Mouse (Mus musculus) kidney, postnatal 0 days (tissue): ENCODE measurements around the gene Tap2. TPM values are rescaled to one million over a fixed set of nuclear protein-coding genes. Genes with fewer than 3 reads are reported as not detected.

Source experiments
- ATAC-seq: fragments of 200-750 bp; cut with Nextera tagmentation; replicated peaks from 2 replicates; pipeline ENCODE4 v1.8.0; 2017; ENCODE audit warnings: low read depth, moderate number of reproducible peaks, moderate TSS enrichment, moderate library complexity; ENCODE audit not compliant: low FRiP score
- DNase-seq: peaks from one replicate; pipeline ENCODE4 v3.0.0-alpha.2; 2016; ENCODE audit warnings: low spot score
- H3K27ac ChIP-seq: fragments of 300-500 bp; sonication (generic); 2 replicates; pipeline ENCODE4 v1.5.1; 2014; ENCODE audit warnings: mild to moderate bottlenecking
- H3K27me3 ChIP-seq: fragments of 300-500 bp; sonication (generic); 2 replicates; pipeline ENCODE4 v1.6.1; 2014; ENCODE audit warnings: low read length, mixed read lengths; ENCODE audit not compliant: insufficient read depth
- H3K36me3 ChIP-seq: fragments of 300-500 bp; sonication (generic); 2 replicates; pipeline ENCODE4 v1.6.1; 2014; ENCODE audit warnings: low read length, mixed read lengths; ENCODE audit not compliant: insufficient read depth
- H3K4me1 ChIP-seq: fragments of 300-500 bp; sonication (generic); replicated peaks from 2 replicates; pipeline ENCODE4 v1.6.1; 2014; ENCODE audit warnings: antibody characterized with exemption, low read length, mixed read lengths; ENCODE audit not compliant: insufficient read depth
- H3K4me2 ChIP-seq: fragments of 300-500 bp; sonication (generic); 2 replicates; pipeline ENCODE4 v1.6.1; 2014; ENCODE audit warnings: mild to moderate bottlenecking, low read length, moderate library complexity, mixed read lengths
- H3K4me3 ChIP-seq: fragments of 300-500 bp; sonication (generic); replicated peaks from 2 replicates; pipeline ENCODE4 v1.5.1; 2014; ENCODE audit warnings: low read depth, low read length
- H3K9ac ChIP-seq: fragments of 300-500 bp; sonication (generic); 2 replicates; pipeline ENCODE4 v1.6.1; 2014; ENCODE audit warnings: low read depth, low read length
- H3K9me3 ChIP-seq: fragments of 300-500 bp; sonication (generic); replicated peaks from 2 replicates; pipeline ENCODE4 v1.6.1; 2016; ENCODE audit warnings: low read length, inconsistent platforms, mixed read lengths
- CTCF ChIP-seq: IDR thresholded peaks from 2 replicates; pipeline ENCODE4 v1.5.1; 2016; ENCODE audit warnings: antibody characterized with exemption, low read depth, mild to moderate bottlenecking, moderate library complexity
- WGBS: fragments of 180-500 bp; shearing (Covaris S2); extraction: QIAGEN DNeasy Blood & Tissue Kit; methylation state at CpG from one replicate; pipeline ENCODE4 v1.1.7; 2014; 5-methylcytosine and 5-hydroxymethylcytosine counted together
- polyA plus RNA-seq: library from polyadenylated mRNA; unstranded; fragments of >200 nt; fragmentation: Nextera tagmentation; extraction: Ambion mirVana; gene quantifications from 2 replicates; pipeline ENCODE4 v1.2.1, GENCODE M21; 2015

The Tap2 gene
- polyA plus RNA-seq, 1 experiment from 2014 or later: 8.8 TPM

DNA sequence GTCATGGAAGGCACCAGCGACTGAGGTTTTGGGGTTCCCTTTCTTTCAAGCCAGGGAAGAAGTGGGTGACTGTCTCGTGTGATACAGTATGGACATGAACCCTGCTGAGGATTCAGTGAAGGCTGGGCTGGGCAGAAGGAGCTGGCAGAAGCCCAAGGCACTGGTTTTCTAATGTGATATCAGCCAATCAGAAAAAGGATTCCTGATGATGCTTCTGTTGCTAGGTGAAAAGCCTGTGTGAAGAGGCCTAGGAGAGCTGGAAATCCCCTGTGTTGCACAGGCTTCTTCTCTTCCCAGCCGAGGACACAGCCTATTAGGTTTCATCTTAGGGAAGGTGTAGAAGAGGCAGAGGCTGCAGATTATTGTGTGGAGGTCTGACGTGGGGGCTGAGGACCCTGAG, 58.2 kb downstream of the Tap2 start:
- WGBS: 24% methylated on average over 4 of the region's 4 CpGs
- Histone ChIP-seq H3K4me1 (peaks cover 5% of the 10 kb centered on the region; the same call in 1 of the 2 replicates), H3K9ac (no peak overlapping the region), H3K27ac (no peak overlapping the region), H3K36me3 (no peaks in the 10 kb centered on the region), H3K4me2 (no peak overlapping the region), H3K27me3 (no peaks in the 10 kb centered on the region), H3K9me3 (no peaks in the 10 kb centered on the region), H3K4me3 (no peak overlapping the region)
- ATAC-seq: peak; percentile 67
- TF ChIP-seq CTCF: no peak
- peak; percentile 92 for DNase-seq

DNA sequence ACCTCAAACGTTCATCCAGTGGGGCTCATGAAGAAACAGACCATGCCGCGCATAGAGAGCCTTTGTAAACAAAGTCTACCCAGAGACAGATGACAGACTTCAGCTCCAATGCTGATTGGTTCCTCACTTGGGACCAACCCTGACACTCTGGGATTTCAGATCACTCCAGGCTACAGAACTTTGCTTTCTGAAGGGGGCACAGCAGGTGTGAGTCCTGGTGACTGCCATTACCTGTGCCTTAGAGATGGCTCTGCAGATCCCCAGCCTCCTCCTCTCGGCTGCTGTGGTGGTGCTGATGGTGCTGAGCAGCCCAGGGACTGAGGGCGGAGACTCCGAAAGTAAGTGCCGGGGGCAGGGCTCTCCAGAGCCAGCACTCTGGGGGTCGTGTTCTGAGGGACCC, 59.7 kb downstream of the Tap2 start:
- ATAC-seq (peak; percentile 75), DNase-seq (peak; percentile 95)
- peak overlapping the region; percentile 97 for H3K4me2 ChIP-seq
- no peak overlapping the region for H3K27ac ChIP-seq
- 0 out of 2 replicates have a peak overlapping the region, but pooled peaks have one; percentile 9 for H3K9ac ChIP-seq
- H3K36me3 ChIP-seq: no peaks in the 10 kb centered on the region
- H3K4me3 ChIP-seq: peak overlapping the region; percentile 54
- 1% methylated on average over 8 of the region's 8 CpGs for WGBS
- no peak for TF ChIP-seq CTCF
- peaks cover 5% of the 10 kb centered on the region; the same call in 1 of the 2 replicates for H3K4me1 ChIP-seq
- H3K27me3 ChIP-seq: no peaks in the 10 kb centered on the region
- no peaks in the 10 kb centered on the region for H3K9me3 ChIP-seq

DNA sequence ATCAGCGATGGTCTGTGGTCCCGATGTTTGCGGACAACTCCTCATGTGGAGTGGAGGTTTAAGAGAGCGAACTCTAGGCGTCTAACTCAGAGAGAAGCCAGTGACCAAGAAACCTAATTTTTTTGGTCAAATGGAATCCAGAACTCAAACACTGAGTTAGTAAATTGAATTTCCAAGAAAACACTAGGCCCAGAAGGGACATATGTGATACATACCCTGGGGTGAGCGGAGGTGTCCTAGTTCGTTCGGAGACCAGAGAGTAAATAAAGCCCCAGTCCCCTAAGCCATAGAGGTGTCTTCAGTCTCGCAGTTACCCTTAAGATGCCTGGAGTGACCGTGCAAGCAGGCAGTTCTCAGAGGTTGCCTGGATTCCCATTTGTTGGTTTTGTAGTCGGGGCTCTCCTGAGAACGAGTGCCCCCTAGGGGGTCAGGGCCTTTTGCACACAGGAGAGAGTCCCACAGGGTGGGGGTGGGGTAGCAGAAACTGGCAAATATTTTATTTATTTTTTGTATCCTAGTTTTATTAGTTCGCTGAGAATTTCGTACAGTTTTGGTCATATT, 60.6 kb downstream of the Tap2 start:
- peak; percentile 53 for TF ChIP-seq CTCF
- ATAC-seq (no peak), DNase-seq (peak; percentile 65)
- Histone ChIP-seq H3K4me3 (peak overlapping the region; percentile 54), H3K36me3 (no peaks in the 10 kb centered on the region), H3K9me3 (no peaks in the 10 kb centered on the region), H3K4me2 (peak overlapping the region; percentile 97), H3K4me1 (peaks cover 5% of the 10 kb centered on the region; the same call in 1 of the 2 replicates), H3K27ac (no peak overlapping the region), H3K9ac (0 out of 2 replicates have a peak overlapping the region, but pooled peaks have one; percentile 70), H3K27me3 (no peaks in the 10 kb centered on the region)
- 8% methylated on average over 14 of the region's 14 CpGs for WGBS

DNA sequence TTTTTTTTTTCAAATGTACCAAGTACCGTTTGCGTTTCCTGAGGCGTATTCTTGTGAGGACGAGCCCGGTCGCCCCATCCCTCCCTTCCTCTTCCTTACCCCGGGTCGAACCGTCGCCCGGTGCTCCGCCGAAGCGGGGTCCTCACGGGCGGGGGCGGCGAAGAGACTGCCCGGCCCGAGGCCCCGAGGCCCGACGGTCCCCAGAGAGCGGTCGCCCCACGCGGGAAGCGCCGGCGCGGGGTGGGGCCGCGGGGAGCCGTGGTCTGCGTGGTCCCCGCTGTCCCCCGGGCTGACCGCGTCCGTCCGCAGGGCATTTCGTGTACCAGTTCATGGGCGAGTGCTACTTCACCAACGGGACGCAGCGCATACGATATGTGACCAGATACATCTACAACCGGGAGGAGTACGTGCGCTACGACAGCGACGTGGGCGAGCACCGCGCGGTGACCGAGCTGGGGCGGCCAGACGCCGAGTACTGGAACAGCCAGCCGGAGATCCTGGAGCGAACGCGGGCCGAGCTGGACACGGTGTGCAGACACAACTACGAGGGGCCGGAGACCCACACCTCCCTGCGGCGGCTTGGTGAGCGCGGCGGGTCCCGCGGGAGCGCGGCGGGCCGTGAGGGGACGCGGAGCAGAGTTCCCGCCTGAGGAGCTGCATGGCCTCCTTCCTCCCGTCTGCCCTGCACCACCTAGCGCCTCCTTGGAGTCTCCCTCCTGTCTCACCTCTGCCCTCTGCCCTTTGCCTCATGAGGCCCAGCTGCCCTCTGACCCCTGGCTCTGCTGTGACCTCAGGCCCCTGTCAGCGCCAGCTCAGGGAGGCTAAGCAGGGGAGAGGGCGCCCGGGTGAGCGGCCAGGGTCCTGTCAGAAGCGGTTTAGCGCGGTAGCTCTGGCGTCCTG, 61.4 kb downstream of the Tap2 start:
- no peaks in the 10 kb centered on the region for H3K36me3 ChIP-seq
- H3K9me3 ChIP-seq: no peaks in the 10 kb centered on the region
- peak overlapping the region; percentile 97 for H3K4me2 ChIP-seq
- ATAC-seq (peak; percentile 38; the same call in 1 of the 2 replicates), DNase-seq (peak; percentile 38)
- TF ChIP-seq CTCF: no peak
- H3K27me3 ChIP-seq: no peaks in the 10 kb centered on the region
- peak overlapping the region; percentile 70 for H3K9ac ChIP-seq
- under 1% methylated on average over 89 of the region's 93 CpGs for WGBS
- no peak overlapping the region for H3K27ac ChIP-seq
- H3K4me1 ChIP-seq: peaks cover 5% of the 10 kb centered on the region; the same call in 1 of the 2 replicates
- peak overlapping the region; percentile 49 for H3K4me3 ChIP-seq

Other genes starting within 250 kb of the Tap2 start
- 37.7 and 40.7 TPM in 2 replicates for gene Vps52, start 247.7 kb upstream of the Tap2 start, polyA plus RNA-seq
- gene Rps18, start 247.5 kb upstream of the Tap2 start, polyA plus RNA-seq: 2,059 and 2,304 TPM in 2 replicates
- gene H2-K1, start 203.2 kb upstream of the Tap2 start, polyA plus RNA-seq: 76.0 and 82.2 TPM in 2 replicates
- gene Ring1, start 178.8 kb upstream of the Tap2 start, polyA plus RNA-seq: 17.9 and 23.3 TPM in 2 replicates
- gene H2-Ke6, start 175.5 kb upstream of the Tap2 start, polyA plus RNA-seq: 64.9 and 65.7 TPM in 2 replicates
- 149 and 165 TPM in 2 replicates for gene Slc39a7, start 171.8 kb upstream of the Tap2 start, polyA plus RNA-seq
- 42.3 and 46.1 TPM in 2 replicates for gene Rxrb, start 171.7 kb upstream of the Tap2 start, polyA plus RNA-seq
- 1.4 and 1.6 TPM in 2 replicates for gene Col11a2, start 164.1 kb upstream of the Tap2 start, polyA plus RNA-seq
- gene H2-Oa, start 111.2 kb upstream of the Tap2 start, polyA plus RNA-seq: 0.83 and 0.95 TPM in 2 replicates
- gene H2-DMa, start 84.0 kb upstream of the Tap2 start, polyA plus RNA-seq: 18.6 and 20.6 TPM in 2 replicates
- gene Brd2, start 80.9 kb upstream of the Tap2 start, polyA plus RNA-seq: 90.2 and 100 TPM in 2 replicates
- gene H2-DMb2, start 60.2 kb upstream of the Tap2 start, polyA plus RNA-seq: 15.3 and 19.4 TPM in 2 replicates
- gene H2-DMb1, start 50.5 kb upstream of the Tap2 start, polyA plus RNA-seq: 12.9 and 13.5 TPM in 2 replicates
- 8.5 and 8.8 TPM in 2 replicates for gene Tap1, start 16.0 kb upstream of the Tap2 start, polyA plus RNA-seq
- gene Psmb9, start 15.8 kb upstream of the Tap2 start, polyA plus RNA-seq: 5.9 TPM in 2 replicates
- 17.7 and 21.6 TPM in 2 replicates for gene Psmb8, start 5.8 kb upstream of the Tap2 start, polyA plus RNA-seq
- gene H2-Ob, start 35.4 kb downstream of the Tap2 start, polyA plus RNA-seq: 0.11 and 0.18 TPM in 2 replicates
- gene H2-Ab1, start 54.2 kb downstream of the Tap2 start, polyA plus RNA-seq: 48.2 and 49.7 TPM in 2 replicates
- 5.9 and 6.0 TPM in 2 replicates for gene H2-Aa, start 84.3 kb downstream of the Tap2 start, polyA plus RNA-seq
- 13.6 and 14.3 TPM in 2 replicates for gene H2-Eb1, start 102.3 kb downstream of the Tap2 start, polyA plus RNA-seq
- gene H2-Eb2, start 122.1 kb downstream of the Tap2 start, polyA plus RNA-seq: 0.06 TPM in 1 of 2 replicates, not detected in the other
- 0.04 TPM in 1 of 2 replicates, not detected in the other for gene Btnl2, start 151.3 kb downstream of the Tap2 start, polyA plus RNA-seq
- gene Btnl1, start 173.6 kb downstream of the Tap2 start, polyA plus RNA-seq: not detected in 2 replicates
- 1.2 and 1.4 TPM in 2 replicates for gene BC051142, start 195.3 kb downstream of the Tap2 start, polyA plus RNA-seq